Mouse (Mus musculus) MEL (cell line): Measurements from ENCODE around the gene St6galnac3. TPM values are rescaled to one million over a fixed set of nuclear protein-coding genes. Genes with fewer than 3 reads are reported as not detected.

Source experiments
- DNase-seq: peaks from one replicate; pipeline ENCODE4 v3.0.0; 2011; ENCODE audit warnings: low read depth, low spot score
- H3K27ac ChIP-seq: 2 replicates; pipeline ENCODE4 v1.5.1; 2012; ENCODE audit warnings: low read depth, mild to moderate bottlenecking, control low read depth, low read length, moderate library complexity; ENCODE audit not compliant: control insufficient read depth
- H3K27me3 ChIP-seq, 2 experiments: fragments of 150-350 bp in 1 of 2; sonication (generic) in 1 of 2; 2 replicates each; pipeline ENCODE4 v1.6.1; 2012; ENCODE audit warnings: low read length in 2 of 2, mild to moderate bottlenecking in 2 of 2, improper control_type of control experiment in 1 of 2, moderate library complexity in 1 of 2; ENCODE audit not compliant: insufficient read depth in 2 of 2, control insufficient read depth in 1 of 2
- H3K36me3 ChIP-seq, 2 experiments: 2 replicates each; pipeline ENCODE4 v1.6.1; 2012 to 2014; ENCODE audit warnings: low read length in 2 of 2, improper control_type of control experiment in 1 of 2, inconsistent platforms in 1 of 2, mild to moderate bottlenecking in 1 of 2; ENCODE audit not compliant: insufficient read depth in 2 of 2, control insufficient read depth in 1 of 2
- H3K4me1 ChIP-seq, 2 experiments: fragments of 150-350 bp in 1 of 2; sonication (generic) in 1 of 2; 2 replicates each; pipeline ENCODE4 v1.6.1; 2012; ENCODE audit warnings: low read length in 2 of 2, improper control_type of control experiment in 1 of 2, mild to moderate bottlenecking in 1 of 2; ENCODE audit not compliant: insufficient read depth in 2 of 2, control insufficient read depth in 1 of 2
- H3K4me3 ChIP-seq, 2 experiments: fragments of 150-350 bp in 1 of 2; sonication (generic) in 1 of 2; 2 replicates each; pipeline ENCODE4 v1.5.1; 2012; ENCODE audit warnings: low read depth in 2 of 2, low read length in 2 of 2, mild to moderate bottlenecking in 2 of 2, moderate library complexity in 2 of 2, control low read depth in 1 of 2, improper control_type of control experiment in 1 of 2; ENCODE audit not compliant: control insufficient read depth in 1 of 2, insufficient read depth in 1 of 2
- H3K79me2 ChIP-seq: 2 replicates; pipeline ENCODE4 v1.6.1; 2012; ENCODE audit warnings: mild to moderate bottlenecking, low read length, moderate library complexity; ENCODE audit not compliant: control insufficient read depth, poor library complexity, insufficient read depth
- H3K9ac ChIP-seq: 2 replicates; pipeline ENCODE4 v1.6.1; 2012; ENCODE audit warnings: low read depth, mild to moderate bottlenecking, control low read depth, low read length, moderate library complexity; ENCODE audit not compliant: control insufficient read depth, poor library complexity, severe bottlenecking
- H3K9me3 ChIP-seq: fragments of 150-350 bp; sonication (generic); replicated peaks from 2 replicates; pipeline ENCODE4 v1.6.1; 2012; ENCODE audit warnings: mild to moderate bottlenecking, low read length, improper control_type of control experiment, moderate library complexity; ENCODE audit not compliant: insufficient read depth
- BHLHE40 ChIP-seq: IDR thresholded peaks from 2 replicates; pipeline ENCODE4 v1.6.1; 2012; ENCODE audit warnings: low read depth, mild to moderate bottlenecking, inconsistent platforms, low read length, improper control_type of control experiment, borderline replicate concordance
- CHD1 ChIP-seq: IDR thresholded peaks from 2 replicates; pipeline ENCODE4 v1.6.1; 2012; ENCODE audit warnings: low read depth, mild to moderate bottlenecking, inconsistent platforms, low read length, improper control_type of control experiment
- CTCF ChIP-seq, 3 experiments: IDR thresholded peaks in 2 of 3; conservative IDR thresholded peaks in 1 of 3; 2 replicates each; pipeline ENCODE4 v1.5.1; 2011 to 2012; ENCODE audit warnings: low read length in 3 of 3, low read depth in 2 of 3, mild to moderate bottlenecking in 2 of 3, improper control_type of control experiment in 1 of 3, inconsistent platforms in 1 of 3, mixed read lengths in 1 of 3, moderate library complexity in 1 of 3; ENCODE audit not compliant: control insufficient read depth in 1 of 3, insufficient read depth in 1 of 3, poor library complexity in 1 of 3, severe bottlenecking in 1 of 3
- EP300 ChIP-seq, 2 experiments: IDR thresholded peaks; 2 replicates each; pipeline ENCODE4 v1.6.1; 2011; ENCODE audit warnings: improper control_type of control experiment in 2 of 2, low read length in 2 of 2, low read depth in 1 of 2, mild to moderate bottlenecking in 1 of 2
- GABPA ChIP-seq: IDR thresholded peaks from 2 replicates; pipeline ENCODE4 v1.6.1; 2012; ENCODE audit warnings: low read depth, mild to moderate bottlenecking, inconsistent platforms, low read length, improper control_type of control experiment, moderate library complexity
- GATA1 ChIP-seq: IDR thresholded peaks from 2 replicates; pipeline ENCODE4 v1.6.1; 2011; ENCODE audit warnings: low read depth, low read length, improper control_type of control experiment
- KAT2A ChIP-seq: conservative IDR thresholded peaks from 2 replicates; pipeline ENCODE4 v1.6.1; 2012; ENCODE audit warnings: low read depth, low read length, improper control_type of control experiment, inconsistent platforms
- MEF2A ChIP-seq: IDR thresholded peaks from 2 replicates; pipeline ENCODE4 v1.6.1; 2014; ENCODE audit warnings: low read depth, mild to moderate bottlenecking, inconsistent platforms, low read length, improper control_type of control experiment; ENCODE audit not compliant: poor library complexity, insufficient replicate concordance, severe bottlenecking; ENCODE audit errors: extremely low read depth
- MYC ChIP-seq: IDR thresholded peaks from 2 replicates; pipeline ENCODE4 v1.6.1; 2011; ENCODE audit warnings: low read depth, mild to moderate bottlenecking, low read length, improper control_type of control experiment, moderate library complexity
- POLR2A ChIP-seq, 2 experiments: IDR thresholded peaks; 2 replicates each; pipeline ENCODE4 v1.6.1; 2011 to 2012; ENCODE audit warnings: low read length in 2 of 2, mild to moderate bottlenecking in 2 of 2, control low read depth in 1 of 2, improper control_type of control experiment in 1 of 2, low read depth in 1 of 2, moderate library complexity in 1 of 2; ENCODE audit not compliant: control insufficient read depth in 1 of 2, insufficient read depth in 1 of 2, poor library complexity in 1 of 2
- RCOR1 ChIP-seq: IDR thresholded peaks from 2 replicates; pipeline ENCODE4 v1.6.1; 2012; ENCODE audit warnings: low read depth, mild to moderate bottlenecking, inconsistent platforms, low read length, improper control_type of control experiment
- USF2 ChIP-seq, 2 experiments: IDR thresholded peaks; 2 replicates each; pipeline ENCODE4 v1.6.1; 2011 to 2012; ENCODE audit warnings: improper control_type of control experiment in 2 of 2, low read length in 2 of 2, borderline replicate concordance in 1 of 2, inconsistent platforms in 1 of 2, low read depth in 1 of 2, mild to moderate bottlenecking in 1 of 2; ENCODE audit not compliant: insufficient read depth in 1 of 2
- ZC3H11A ChIP-seq: IDR thresholded peaks from 2 replicates; pipeline ENCODE4 v1.6.1; 2012; ENCODE audit warnings: low read depth, mild to moderate bottlenecking, inconsistent platforms, low read length, improper control_type of control experiment
- ZNF384 ChIP-seq: IDR thresholded peaks from 2 replicates; pipeline ENCODE4 v1.6.1; 2012; ENCODE audit warnings: low read depth, mild to moderate bottlenecking, inconsistent platforms, low read length, improper control_type of control experiment
- polyA plus RNA-seq, 2 experiments: library from polyadenylated mRNA; stranded (reverse) in 1 of 2; unstranded in 1 of 2; fragments of >175 nt in 1 of 2; fragments of >200 nt in 1 of 2; gene quantifications; 2 replicates each; pipeline versions ENCODE4 v1.2.1 to v1.2.4; 2012; ENCODE audit warnings: low replicate concordance in 2 of 2, low read depth in 1 of 2; ENCODE audit not compliant: insufficient read length in 2 of 2, insufficient read depth in 1 of 2, missing spikeins in 1 of 2
- total RNA-seq: library from RNA; depleted of rRNA; stranded (reverse); fragments of 300-350 nt; gene quantifications from 2 replicates; pipeline ENCODE4 v1.2.3, GENCODE M21; 2012

St6galnac3 gene
- total and polyA plus RNA-seq, 3 experiments = 7.8 to 11.4 TPM; not detected in 1

- Histone ChIP-seq H3K9ac (no peak overlapping the region), H3K9me3 (no peaks in the 10 kb centered on the region), H3K79me2 (no peaks in the 10 kb centered on the region), H3K27ac (no peak overlapping the region), H3K36me3 (no peaks in the 10 kb centered on the region), H3K4me1 (peaks cover 0 to 4% of the 10 kb centered on the region in 2 experiments; a peak in 2 of 4 replicates), H3K27me3 (no peaks in the 10 kb centered on the region), H3K4me3 (no peak overlapping the region)
- no peak for DNase-seq
- TF ChIP-seq RCOR1 (no peak), KAT2A (no peak), GATA1 (no peak), USF2 (IDR thresholded peaks at IDR 0.05; ENCODE audit: borderline replicate concordance in 1 of 2, insufficient read depth in 1 of 2, low read depth in 1 of 2, low read length in 2 of 2) (no peak), EP300 (IDR thresholded peaks at IDR 0.05; ENCODE audit: low read depth in 1 of 2, low read length in 2 of 2) (no peak)
Measured at GRCm38 (mm10) chr3:153433010-153433409, 292.0 kb downstream of the St6galnac3 start.

- no peak for DNase-seq
- H3K9me3 ChIP-seq = no peaks in the 10 kb centered on the region
- no peak for TF ChIP-seq ZNF384
- TF ChIP-seq ZC3H11A = no peak
- no peak for TF ChIP-seq POLR2A (IDR thresholded peaks at IDR 0.05; ENCODE audit: control insufficient read depth in 1 of 2, insufficient read depth in 1 of 2, low read depth in 1 of 2, low read length in 2 of 2, poor library complexity in 1 of 2)
- no peak for TF ChIP-seq GABPA
- TF ChIP-seq KAT2A = no peak
- TF ChIP-seq BHLHE40 = no peak
- no peak for TF ChIP-seq CTCF (IDR thresholded peaks at IDR 0.05 in 2 of 3, conservative IDR thresholded peaks at IDR 0.05 in 1 of 3; ENCODE audit: control insufficient read depth in 1 of 3, insufficient read depth in 1 of 3, low read depth in 2 of 3, low read length in 3 of 3, poor library complexity in 1 of 3, severe bottlenecking in 1 of 3)
- no peak for TF ChIP-seq MYC
- TF ChIP-seq CHD1 = no peak
- TF ChIP-seq EP300 (IDR thresholded peaks at IDR 0.05; ENCODE audit: low read depth in 1 of 2, low read length in 2 of 2) = no peak
- no peak for TF ChIP-seq GATA1
- no peak for TF ChIP-seq MEF2A
- TF ChIP-seq, all 39 proteins: peak for 0
- H3K4me3 ChIP-seq = no peak overlapping the region
- H3K27me3 ChIP-seq = no peaks in the 10 kb centered on the region
- H3K36me3 ChIP-seq = no peaks in the 10 kb centered on the region
- H3K79me2 ChIP-seq = no peaks in the 10 kb centered on the region
- no peak overlapping the region for H3K9ac ChIP-seq
- no peak overlapping the region for H3K27ac ChIP-seq
- peaks cover 0 to 4% of the 10 kb centered on the region in 2 experiments; a peak in 2 of 4 replicates for H3K4me1 ChIP-seq
Measured at GRCm38 (mm10) chr3:153432053-153432816, 292.7 kb downstream of the St6galnac3 start.
